Comparison of ENCODE assay signal across 16 mouse cellular contexts in the genomic region with DNA sequence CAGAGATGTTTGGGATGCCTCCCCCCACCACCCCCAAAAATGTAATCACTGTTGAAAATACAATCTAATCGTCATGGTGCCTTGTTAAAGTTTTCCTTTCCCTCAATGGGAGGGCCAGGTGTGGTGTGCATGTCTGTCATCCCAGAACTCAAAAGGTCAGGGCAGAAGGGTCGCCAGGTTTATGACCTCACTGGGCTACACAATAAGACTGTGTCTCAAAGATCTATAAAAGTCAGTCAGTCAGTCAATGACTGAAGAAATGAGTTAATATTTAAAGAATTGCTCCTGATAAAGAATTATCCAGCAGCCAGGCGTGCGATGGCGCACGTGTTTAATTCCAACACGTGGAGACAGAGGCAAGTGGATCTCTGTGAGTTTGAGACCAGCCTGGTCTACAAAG.
"Had no signal": no experiment of that assay in that cellular context is flagged by ENCODE, and none has a peak within 500 bp of the region (broad histone marks: within the 10 kb centered on the region; RNA-seq: fewer than 3 reads in every experiment).

No protein-coding gene starts in this region.

- H3K27me3 ChIP-seq: kidney, embryonic 15.5 days; liver, embryonic 13.5 days; megakaryocyte, embryonic 14.5 days had no signal

- H3K9me3 ChIP-seq: kidney, embryonic 15.5 days; liver, embryonic 13.5 days; megakaryocyte, embryonic 14.5 days; midbrain, embryonic 10.5 days had no signal

- H3K4me2 ChIP-seq: kidney, embryonic 15.5 days; liver, embryonic 13.5 days; lung, embryonic 14.5 days had no signal

- DNase-seq: kidney, adult 2 months; kidney, postnatal 10 days; layer of hippocampus, postnatal 36 days; liver, embryonic 13.5 days; liver, postnatal 0 days; lung, embryonic 14.5 days; lung, postnatal 36 days; midbrain, embryonic 14.5 days; thymus, postnatal 25 days had no signal

- H3K9ac ChIP-seq: kidney, embryonic 15.5 days; liver, embryonic 13.5 days; liver, postnatal 0 days; lung, embryonic 14.5 days had no signal

- H3K36me3 ChIP-seq: kidney, embryonic 15.5 days; liver, embryonic 13.5 days; midbrain, embryonic 10.5 days had no signal

- H3K4me3 ChIP-seq: kidney, embryonic 15.5 days; left cerebral cortex, adult 2 months; liver, embryonic 13.5 days; megakaryocyte, embryonic 14.5 days; midbrain, embryonic 10.5 days had no signal

- ATAC-seq: hindbrain, postnatal 0 days; inflammation-experienced regulatory T-cells, adult 6 months; liver, postnatal 0 days; lung, postnatal 0 days had no signal

- H3K27ac ChIP-seq: hindbrain, postnatal 0 days; kidney, embryonic 15.5 days; left cerebral cortex, adult 2 months; liver, embryonic 13.5 days; midbrain, embryonic 10.5 days had no signal
